Mouse (Mus musculus): ENCODE measurements around the gene Gdpgp1. TPM values are rescaled to one million over a fixed set of nuclear protein-coding genes. Genes with fewer than 3 reads are reported as not detected.

Gene Gdpgp1
- total and polyA plus RNA-seq, 3 experiments = 4.0 to 4.6 TPM; not detected in 1

- no peak overlapping the region for H3K4me3 ChIP-seq (ENCODE audit: control insufficient read depth in 1 of 2, insufficient read depth in 1 of 2, low read depth in 2 of 2, low read length in 2 of 2)
- no peaks in the 10 kb centered on the region for H3K79me2 ChIP-seq (ENCODE audit: control insufficient read depth, insufficient read depth, low read length, poor library complexity)
- no peaks in the 10 kb centered on the region for H3K9me3 ChIP-seq (replicated peaks; ENCODE audit: insufficient read depth, low read length)
- H3K27me3 ChIP-seq (ENCODE audit: control insufficient read depth in 1 of 2, insufficient read depth in 2 of 2, low read length in 2 of 2) = no peaks in the 10 kb centered on the region
- peaks cover 0 to 20% of the 10 kb centered on the region in 2 experiments; a peak in 2 of 4 replicates for H3K36me3 ChIP-seq (ENCODE audit: control insufficient read depth in 1 of 2, insufficient read depth in 2 of 2, low read length in 2 of 2)
- DNase-seq (ENCODE audit: low read depth, low spot score) = no peak
- H3K4me1 ChIP-seq (ENCODE audit: control insufficient read depth in 1 of 2, insufficient read depth in 2 of 2, low read length in 2 of 2) = no peaks in the 10 kb centered on the region
- H3K9ac ChIP-seq (ENCODE audit: control insufficient read depth, low read depth, low read length, poor library complexity, severe bottlenecking) = no peak overlapping the region
- no peak for TF ChIP-seq CHD2 (IDR thresholded peaks at IDR 0.05; ENCODE audit: low read length)
- no peak for TF ChIP-seq TCF12 (IDR thresholded peaks at IDR 0.05; ENCODE audit: low read depth, low read length)
- TF ChIP-seq KAT2A (conservative IDR thresholded peaks at IDR 0.05; ENCODE audit: low read depth, low read length) = no peak
- TF ChIP-seq BHLHE40 (IDR thresholded peaks at IDR 0.05; ENCODE audit: borderline replicate concordance, low read depth, low read length) = no peak
- no peak for TF ChIP-seq TAL1 (IDR thresholded peaks at IDR 0.05; ENCODE audit: low read length)
- TF ChIP-seq GATA1 (IDR thresholded peaks at IDR 0.05; ENCODE audit: low read depth, low read length) = no peak
- no peak for TF ChIP-seq GABPA (IDR thresholded peaks at IDR 0.05; ENCODE audit: low read depth, low read length)
- TF ChIP-seq SIN3A (IDR thresholded peaks at IDR 0.05; ENCODE audit: low read length) = no peak
- no peak for TF ChIP-seq TBP (IDR thresholded peaks at IDR 0.05; ENCODE audit: low read depth, low read length)
- no peak for TF ChIP-seq MAFK (IDR thresholded peaks at IDR 0.05; ENCODE audit: borderline replicate concordance, low read depth, low read length)
- TF ChIP-seq USF1 (IDR thresholded peaks at IDR 0.05; ENCODE audit: low read depth, low read length) = no peak
- no peak for TF ChIP-seq MEF2A (IDR thresholded peaks at IDR 0.05; ENCODE audit: extremely low read depth, insufficient replicate concordance, low read depth, low read length, poor library complexity, severe bottlenecking)
- TF ChIP-seq UBTF (IDR thresholded peaks at IDR 0.05; ENCODE audit: borderline replicate concordance, insufficient read depth, low read depth, low read length) = no peak
- no peak for TF ChIP-seq EP300 (IDR thresholded peaks at IDR 0.05; ENCODE audit: low read depth in 1 of 2, low read length in 2 of 2)
- TF ChIP-seq MAX (IDR thresholded peaks at IDR 0.05; ENCODE audit: low read length) = no peak
- TF ChIP-seq MYB (IDR thresholded peaks at IDR 0.05; ENCODE audit: low read depth, low read length) = no peak
- no peak for TF ChIP-seq ELF1 (IDR thresholded peaks at IDR 0.05; ENCODE audit: low read depth, low read length)
- no peak overlapping the region for H3K27ac ChIP-seq (ENCODE audit: control insufficient read depth, low read depth, low read length)
These were observed 53.1 kb downstream of the Gdpgp1 start for GRCm38 (mm10) chr7:80285725-80286124.

GRCm38 (mm10) chr7:80287736-80288135, 55.1 kb downstream of the Gdpgp1 start:
- no peaks in the 10 kb centered on the region for H3K79me2 ChIP-seq (ENCODE audit: control insufficient read depth, insufficient read depth, low read length, poor library complexity)
- no peaks in the 10 kb centered on the region for H3K9me3 ChIP-seq (replicated peaks; ENCODE audit: insufficient read depth, low read length)
- no peak overlapping the region for H3K9ac ChIP-seq (ENCODE audit: control insufficient read depth, low read depth, low read length, poor library complexity, severe bottlenecking)
- H3K4me1 ChIP-seq (ENCODE audit: control insufficient read depth in 1 of 2, insufficient read depth in 2 of 2, low read length in 2 of 2) = no peaks in the 10 kb centered on the region
- TF ChIP-seq TBP (IDR thresholded peaks at IDR 0.05; ENCODE audit: low read depth, low read length) (no peak), MXI1 (IDR thresholded peaks at IDR 0.05; ENCODE audit: low read depth, low read length) (no peak), EP300 (IDR thresholded peaks at IDR 0.05; ENCODE audit: low read depth in 1 of 2, low read length in 2 of 2) (no peak), MYC (IDR thresholded peaks at IDR 0.05; ENCODE audit: low read depth, low read length) (no peak), ZNF384 (IDR thresholded peaks at IDR 0.05; ENCODE audit: low read depth, low read length) (no peak), ZMIZ1 (IDR thresholded peaks at IDR 0.05; ENCODE audit: low read depth, low read length) (no peak), HCFC1 (IDR thresholded peaks at IDR 0.05; ENCODE audit: low read depth, low read length) (no peak), MAX (IDR thresholded peaks at IDR 0.05; ENCODE audit: low read length) (no peak), TAL1 (IDR thresholded peaks at IDR 0.05; ENCODE audit: low read length) (no peak), USF2 (IDR thresholded peaks at IDR 0.05; ENCODE audit: borderline replicate concordance in 1 of 2, insufficient read depth in 1 of 2, low read depth in 1 of 2, low read length in 2 of 2) (no peak), BHLHE40 (IDR thresholded peaks at IDR 0.05; ENCODE audit: borderline replicate concordance, low read depth, low read length) (no peak), ZC3H11A (IDR thresholded peaks at IDR 0.05; ENCODE audit: low read depth, low read length) (no peak), RAD21 (IDR thresholded peaks at IDR 0.05; ENCODE audit: low read depth, low read length) (no peak), ZKSCAN1 (IDR thresholded peaks at IDR 0.05; ENCODE audit: low read depth, low read length) (no peak), ELF1 (IDR thresholded peaks at IDR 0.05; ENCODE audit: low read depth, low read length) (no peak), NRF1 (IDR thresholded peaks at IDR 0.05; ENCODE audit: insufficient read depth, low read depth, low read length, poor library complexity, severe bottlenecking) (no peak), JUND (IDR thresholded peaks at IDR 0.05; ENCODE audit: low read depth, low read length) (no peak)
- H3K4me3 ChIP-seq (ENCODE audit: control insufficient read depth in 1 of 2, insufficient read depth in 1 of 2, low read depth in 2 of 2, low read length in 2 of 2) = no peak overlapping the region
- no peak overlapping the region for H3K27ac ChIP-seq (ENCODE audit: control insufficient read depth, low read depth, low read length)
- no peak for DNase-seq (ENCODE audit: low read depth, low spot score)
- no peaks in the 10 kb centered on the region for H3K27me3 ChIP-seq (ENCODE audit: control insufficient read depth in 1 of 2, insufficient read depth in 2 of 2, low read length in 2 of 2)
- peaks cover 0 to 15% of the 10 kb centered on the region in 2 experiments; a peak in 2 of 4 replicates for H3K36me3 ChIP-seq (ENCODE audit: control insufficient read depth in 1 of 2, insufficient read depth in 2 of 2, low read length in 2 of 2)

Data from MEL (cell line).